Mouse (Mus musculus) heart, embryonic 10.5 days (tissue): ENCODE data around the gene Mia3. TPM values are rescaled to one million over a fixed set of nuclear protein-coding genes. Genes with fewer than 3 reads are reported as not detected.

Experiments used
- DNase-seq: peaks from one replicate; pipeline ENCODE4 v3.0.0-alpha.2; 2017; ENCODE audit warnings: low spot score
- H3K27ac ChIP-seq: fragments of 300-500 bp; sonication (generic); 2 replicates; pipeline ENCODE4 v1.5.1; 2016; ENCODE audit warnings: mild to moderate bottlenecking
- H3K27me3 ChIP-seq: fragments of 300-500 bp; sonication (generic); 2 replicates; pipeline ENCODE4 v1.6.1; 2016; ENCODE audit warnings: mild to moderate bottlenecking; ENCODE audit not compliant: poor library complexity, insufficient read depth, severe bottlenecking
- H3K36me3 ChIP-seq: fragments of 300-500 bp; sonication (generic); 2 replicates; pipeline ENCODE4 v1.6.1; 2016; ENCODE audit warnings: mild to moderate bottlenecking, moderate library complexity
- H3K4me1 ChIP-seq: fragments of 300-500 bp; sonication (generic); 2 replicates; pipeline ENCODE4 v1.6.1; 2016; ENCODE audit warnings: mild to moderate bottlenecking
- H3K4me3 ChIP-seq: fragments of 300-500 bp; sonication (generic); 2 replicates; pipeline ENCODE4 v1.5.1; 2016; ENCODE audit warnings: mild to moderate bottlenecking, moderate library complexity
- H3K9me3 ChIP-seq: fragments of 300-500 bp; sonication (generic); 2 replicates; pipeline ENCODE4 v1.6.1; 2016; ENCODE audit warnings: mild to moderate bottlenecking, moderate library complexity
- WGBS: fragments of 180-500 bp; shearing (Covaris S2); methylation state at CpG from one replicate; pipeline ENCODE4 v1.1.7; 2016; 5-methylcytosine and 5-hydroxymethylcytosine counted together
- polyA plus RNA-seq: library from polyadenylated mRNA; unstranded; fragments of >200 nt; fragmentation: Nextera tagmentation; extraction: Ambion mirVana; gene quantifications from 2 replicates; pipeline ENCODE4 v1.2.1, GENCODE M21; 2016

Gene Mia3
- polyA plus RNA-seq, 1 experiment from 2014 or later: 89.1 TPM

GRCm38 (mm10) chr1:183289576-183289975 lies 79.8 kb downstream of the Mia3 start:
- 92% methylated on average over 4 of the region's 4 CpGs for WGBS
- no peak for DNase-seq
- no peaks in the 10 kb centered on the region for H3K4me1 ChIP-seq
- no peak overlapping the region for H3K4me3 ChIP-seq
- H3K9me3 ChIP-seq: no peaks in the 10 kb centered on the region
- H3K27ac ChIP-seq: no peak overlapping the region
- H3K27me3 ChIP-seq: no peaks in the 10 kb centered on the region
- H3K36me3 ChIP-seq: peaks cover 92% of the 10 kb centered on the region

- no peak for DNase-seq
- Histone ChIP-seq H3K27me3 (no peaks in the 10 kb centered on the region), H3K36me3 (peaks cover 96% of the 10 kb centered on the region), H3K4me3 (no peak overlapping the region), H3K9me3 (no peaks in the 10 kb centered on the region), H3K27ac (no peak overlapping the region), H3K4me1 (no peaks in the 10 kb centered on the region)
- WGBS: 81% methylated on average over 3 of the region's 3 CpGs
Measured at GRCm38 (mm10) chr1:183288351-183288750, 81.0 kb downstream of the Mia3 start.

Other genes with a start within 250 kb of the Mia3 start
- 10.8 and 11.4 TPM in 2 replicates for gene Disp1, start 148.0 kb downstream of the Mia3 start, polyA plus RNA-seq
- 27.5 and 41.1 TPM in 2 replicates for gene Aida, start 73.0 kb downstream of the Mia3 start, polyA plus RNA-seq
- 33.3 and 40.7 TPM in 2 replicates for gene Brox, start 72.3 kb downstream of the Mia3 start, polyA plus RNA-seq
- gene Taf1a, start 19.4 kb upstream of the Mia3 start, polyA plus RNA-seq: 14.7 and 18.0 TPM in 2 replicates
- 0.13 and 0.14 TPM in 2 replicates for gene Hhipl2, start 48.7 kb upstream of the Mia3 start, polyA plus RNA-seq